Mouse (Mus musculus): ENCODE data around the gene Qser1. TPM values are rescaled to one million over a fixed set of nuclear protein-coding genes. Genes with fewer than 3 reads are reported as not detected.
"Not testable (repeated sequence)": the region's sequence is repeated elsewhere in the genome, so short reads cannot be mapped to it uniquely, and the experiment has no call there.

Qser1 gene
- 17.0 and 21.6 TPM in 2 replicates for polyA plus RNA-seq (2014; fragmentation: Nextera tagmentation; extraction: Ambion mirVana)

DNA sequence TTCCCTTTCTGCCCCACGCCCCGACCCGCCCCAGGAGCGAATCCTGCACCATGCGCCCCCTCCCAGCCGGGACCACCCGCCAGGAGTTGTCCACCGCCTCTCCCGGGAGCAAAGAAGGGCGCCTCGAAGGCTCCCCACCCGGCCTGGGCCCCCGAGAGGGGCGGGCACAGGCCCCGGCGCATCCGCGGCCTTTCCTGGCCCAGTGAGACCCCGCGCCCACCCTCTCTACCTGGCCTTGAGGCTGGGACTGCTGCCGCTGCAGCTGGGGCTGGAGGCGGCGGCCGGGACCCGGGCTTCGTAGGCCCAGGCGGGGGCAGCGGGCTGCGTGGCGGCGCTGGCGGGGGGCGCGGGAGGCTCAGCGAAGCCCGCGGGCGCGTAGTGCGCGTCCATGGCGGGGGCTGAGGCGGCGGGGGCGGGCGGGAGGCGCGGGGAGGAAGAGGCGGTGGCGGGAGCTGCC is at the start of gene Qser1:
Gene Qser1 (minus strand): TSS at position 390 of the 457 bp plus-strand sequence.
- WGBS: 2% methylated on average over 30 of the region's 50 CpGs
- Histone ChIP-seq H3K9me3 (ENCODE audit: control insufficient read depth, low read length) (no peaks in the 10 kb centered on the region), H3K4me2 (replicated peaks; ENCODE audit: low read depth, low read length) (peak within 1 kb of the TSS; percentile 81), H3K4me3 (ENCODE audit: low read length) (peak within 1 kb of the TSS; percentile 79), H3K9ac (ENCODE audit: low read depth, low read length) (peak within 1 kb of the TSS; percentile 98), H3K27me3 (ENCODE audit: control insufficient read depth, insufficient read depth, low read length) (no peaks in the 10 kb centered on the region), H3K36me3 (ENCODE audit: control insufficient read depth, insufficient read depth, low read length) (no peaks in the 10 kb centered on the region), H3K27ac (ENCODE audit: low read depth, low read length) (peak within 1 kb of the TSS; percentile 99), H3K4me1 (ENCODE audit: control insufficient read depth, insufficient read depth, low read length) (peaks cover 9% of the 10 kb centered on the region)
- peak; percentile 71 for ATAC-seq (ENCODE audit: low FRiP score, low TSS enrichment)

- ATAC-seq (ENCODE audit: low FRiP score, low TSS enrichment): no peak
- H3K27ac ChIP-seq (ENCODE audit: low read depth, low read length): no peak overlapping the region
- no peaks in the 10 kb centered on the region for H3K4me1 ChIP-seq (ENCODE audit: control insufficient read depth, insufficient read depth, low read length)
- H3K27me3 ChIP-seq (ENCODE audit: control insufficient read depth, insufficient read depth, low read length): no peaks in the 10 kb centered on the region
- H3K36me3 ChIP-seq (ENCODE audit: control insufficient read depth, insufficient read depth, low read length): no peaks in the 10 kb centered on the region
- no peaks in the 10 kb centered on the region for H3K9me3 ChIP-seq (ENCODE audit: control insufficient read depth, low read length)
- WGBS: 90% methylated on average over 4 of the region's 4 CpGs
- no peak overlapping the region for H3K9ac ChIP-seq (ENCODE audit: low read depth, low read length)
- no peak overlapping the region for H3K4me2 ChIP-seq (replicated peaks; ENCODE audit: low read depth, low read length)
- H3K4me3 ChIP-seq (ENCODE audit: low read length): no peak overlapping the region
These were observed 47.8 kb upstream of the Qser1 start for GRCm38 (mm10) chr2:104864176-104864860.

DNA sequence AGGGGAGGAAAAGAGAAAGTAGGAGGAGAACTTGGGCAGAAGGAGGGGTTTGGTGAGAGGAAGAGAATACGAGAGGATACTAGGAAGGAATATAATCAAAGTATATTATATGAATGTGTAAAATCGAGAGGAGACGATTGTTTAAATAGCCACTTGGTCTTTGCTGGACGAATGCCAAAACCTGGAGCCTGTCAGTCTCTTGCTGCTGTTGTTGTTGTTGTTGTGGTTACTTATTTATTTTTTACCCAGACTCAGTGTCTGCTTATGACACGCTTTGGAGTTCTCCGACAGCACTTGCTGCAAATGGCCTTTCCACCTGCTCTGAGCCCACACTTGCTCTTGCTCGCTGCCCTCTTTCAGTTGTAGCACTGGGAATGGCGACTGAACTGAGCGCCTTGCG is 43.9 kb upstream of the Qser1 start:
- no peaks in the 10 kb centered on the region for H3K27me3 ChIP-seq (ENCODE audit: control insufficient read depth, insufficient read depth, low read length)
- H3K4me1 ChIP-seq (ENCODE audit: control insufficient read depth, insufficient read depth, low read length): no peaks in the 10 kb centered on the region
- no peak overlapping the region for H3K27ac ChIP-seq (ENCODE audit: low read depth, low read length)
- no peak for ATAC-seq (ENCODE audit: low FRiP score, low TSS enrichment)
- WGBS: 88% methylated on average over 10 of the region's 10 CpGs
- H3K4me2 ChIP-seq (replicated peaks; ENCODE audit: low read depth, low read length): no peak overlapping the region
- H3K4me3 ChIP-seq (ENCODE audit: low read length): no peak overlapping the region
- H3K36me3 ChIP-seq (ENCODE audit: control insufficient read depth, insufficient read depth, low read length): no peaks in the 10 kb centered on the region
- H3K9me3 ChIP-seq (ENCODE audit: control insufficient read depth, low read length): no peaks in the 10 kb centered on the region
- H3K9ac ChIP-seq (ENCODE audit: low read depth, low read length): no peak overlapping the region

DNA sequence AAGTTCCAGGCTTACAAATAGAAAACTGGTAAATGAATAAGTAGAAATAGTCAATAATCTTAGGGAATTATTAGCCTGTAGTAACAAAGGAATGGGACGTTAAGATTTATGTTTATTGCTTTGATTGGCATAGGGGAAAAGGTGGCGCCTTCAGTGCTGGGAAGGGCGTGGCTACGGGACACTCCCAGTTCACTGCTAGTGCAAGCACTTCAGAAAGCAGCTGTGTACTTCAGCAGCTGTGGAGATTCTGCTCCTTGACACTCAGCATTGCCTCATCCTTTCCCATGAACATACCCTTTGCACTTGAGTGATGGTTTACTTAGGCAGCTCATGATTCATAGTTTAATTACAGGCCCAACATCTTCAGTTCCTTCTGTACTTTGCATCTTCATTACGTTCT is 42.5 kb upstream of the Qser1 start:
- no peak overlapping the region for H3K9ac ChIP-seq (ENCODE audit: low read depth, low read length)
- no peak for ATAC-seq (ENCODE audit: low FRiP score, low TSS enrichment)
- no peaks in the 10 kb centered on the region for H3K36me3 ChIP-seq (ENCODE audit: control insufficient read depth, insufficient read depth, low read length)
- no peaks in the 10 kb centered on the region for H3K9me3 ChIP-seq (ENCODE audit: control insufficient read depth, low read length)
- 53% methylated on average over 5 of the region's 5 CpGs for WGBS
- no peaks in the 10 kb centered on the region for H3K27me3 ChIP-seq (ENCODE audit: control insufficient read depth, insufficient read depth, low read length)
- no peak overlapping the region for H3K27ac ChIP-seq (ENCODE audit: low read depth, low read length)
- H3K4me3 ChIP-seq (ENCODE audit: low read length): no peak overlapping the region
- H3K4me2 ChIP-seq (replicated peaks; ENCODE audit: low read depth, low read length): no peak overlapping the region
- no peaks in the 10 kb centered on the region for H3K4me1 ChIP-seq (ENCODE audit: control insufficient read depth, insufficient read depth, low read length)

- not testable (repeated sequence) for ATAC-seq (ENCODE audit: low FRiP score, low TSS enrichment); H3K27ac ChIP-seq (ENCODE audit: low read depth, low read length); H3K4me3 ChIP-seq (ENCODE audit: low read length); H3K9ac ChIP-seq (ENCODE audit: low read depth, low read length); H3K36me3 ChIP-seq (ENCODE audit: control insufficient read depth, insufficient read depth, low read length); H3K4me1 ChIP-seq (ENCODE audit: control insufficient read depth, insufficient read depth, low read length); H3K27me3 ChIP-seq (ENCODE audit: control insufficient read depth, insufficient read depth, low read length); H3K9me3 ChIP-seq (ENCODE audit: control insufficient read depth, low read length); H3K4me2 ChIP-seq (replicated peaks; ENCODE audit: low read depth, low read length)
- WGBS: 82% methylated on average over 3 of the region's 3 CpGs
These were observed 41.5 kb upstream of the Qser1 start for GRCm38 (mm10) chr2:104858083-104858482.

DNA sequence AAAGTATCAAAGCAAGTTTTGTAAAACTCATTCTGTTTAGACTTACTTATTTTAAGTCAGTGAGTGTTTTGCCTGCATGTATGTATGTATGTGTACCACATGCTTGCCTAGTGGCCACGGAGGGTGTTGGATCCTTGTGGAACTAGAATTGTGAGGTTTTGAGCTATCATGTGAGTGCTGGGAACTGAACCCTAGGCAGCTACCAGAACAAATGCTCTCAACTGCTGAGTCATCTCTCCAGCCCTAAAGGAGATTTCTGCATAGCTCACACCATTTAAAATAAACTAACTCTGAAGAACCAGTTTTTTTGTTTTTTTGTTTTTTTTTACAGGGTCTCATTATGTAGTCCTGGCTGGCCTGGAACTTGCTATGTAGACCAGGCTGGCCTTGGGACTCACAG is 39.7 kb upstream of the Qser1 start:
- Histone ChIP-seq H3K36me3 (ENCODE audit: control insufficient read depth, insufficient read depth, low read length) (no peaks in the 10 kb centered on the region), H3K9me3 (ENCODE audit: control insufficient read depth, low read length) (no peaks in the 10 kb centered on the region), H3K4me2 (replicated peaks; ENCODE audit: low read depth, low read length) (no peak overlapping the region), H3K27ac (ENCODE audit: low read depth, low read length) (no peak overlapping the region), H3K4me1 (ENCODE audit: control insufficient read depth, insufficient read depth, low read length) (no peaks in the 10 kb centered on the region), H3K27me3 (ENCODE audit: control insufficient read depth, insufficient read depth, low read length) (no peaks in the 10 kb centered on the region), H3K9ac (ENCODE audit: low read depth, low read length) (no peak overlapping the region), H3K4me3 (ENCODE audit: low read length) (no peak overlapping the region)
- no peak for ATAC-seq (ENCODE audit: low FRiP score, low TSS enrichment)
- 59% methylated on average over 1 of the region's 1 CpGs for WGBS

GRCm38 (mm10) chr2:104855732-104856131 is 39.2 kb upstream of the Qser1 start:
- H3K4me1 ChIP-seq (ENCODE audit: control insufficient read depth, insufficient read depth, low read length): no peaks in the 10 kb centered on the region
- 25% methylated on average over 3 of the region's 3 CpGs for WGBS
- no peak overlapping the region for H3K27ac ChIP-seq (ENCODE audit: low read depth, low read length)
- H3K36me3 ChIP-seq (ENCODE audit: control insufficient read depth, insufficient read depth, low read length): no peaks in the 10 kb centered on the region
- H3K4me3 ChIP-seq (ENCODE audit: low read length): no peak overlapping the region
- ATAC-seq (ENCODE audit: low FRiP score, low TSS enrichment): no peak
- H3K9me3 ChIP-seq (ENCODE audit: control insufficient read depth, low read length): no peaks in the 10 kb centered on the region
- no peaks in the 10 kb centered on the region for H3K27me3 ChIP-seq (ENCODE audit: control insufficient read depth, insufficient read depth, low read length)
- H3K9ac ChIP-seq (ENCODE audit: low read depth, low read length): no peak overlapping the region
- no peak overlapping the region for H3K4me2 ChIP-seq (replicated peaks; ENCODE audit: low read depth, low read length)

DNA sequence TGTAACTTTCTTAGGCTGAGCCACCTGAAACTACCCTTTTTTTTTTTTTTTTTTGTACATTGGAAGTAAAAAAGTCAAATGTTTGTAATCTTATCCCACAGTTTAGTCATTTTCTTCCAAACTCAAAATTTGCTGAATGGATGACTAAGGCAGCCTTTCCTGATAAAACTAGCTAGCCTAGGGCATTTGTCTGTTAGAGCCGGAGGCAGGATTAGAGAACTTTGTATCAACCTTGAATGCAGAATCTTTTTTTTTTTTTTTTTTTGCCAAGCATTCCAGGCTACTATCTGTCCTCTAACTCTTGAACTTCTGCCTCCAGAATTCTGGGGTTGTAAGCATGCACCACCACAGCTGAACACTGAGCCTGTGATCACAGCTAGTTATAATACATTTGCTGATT is 38.3 kb upstream of the Qser1 start:
- Histone ChIP-seq H3K36me3 (ENCODE audit: control insufficient read depth, insufficient read depth, low read length) (no peaks in the 10 kb centered on the region), H3K4me1 (ENCODE audit: control insufficient read depth, insufficient read depth, low read length) (no peaks in the 10 kb centered on the region), H3K27ac (ENCODE audit: low read depth, low read length) (no peak overlapping the region), H3K9me3 (ENCODE audit: control insufficient read depth, low read length) (no peaks in the 10 kb centered on the region), H3K4me3 (ENCODE audit: low read length) (no peak overlapping the region), H3K27me3 (ENCODE audit: control insufficient read depth, insufficient read depth, low read length) (no peaks in the 10 kb centered on the region), H3K4me2 (replicated peaks; ENCODE audit: low read depth, low read length) (no peak overlapping the region), H3K9ac (ENCODE audit: low read depth, low read length) (no peak overlapping the region)
- no peak for ATAC-seq (ENCODE audit: low FRiP score, low TSS enrichment)
- WGBS: 94% methylated on average over 1 of the region's 1 CpGs

DNA sequence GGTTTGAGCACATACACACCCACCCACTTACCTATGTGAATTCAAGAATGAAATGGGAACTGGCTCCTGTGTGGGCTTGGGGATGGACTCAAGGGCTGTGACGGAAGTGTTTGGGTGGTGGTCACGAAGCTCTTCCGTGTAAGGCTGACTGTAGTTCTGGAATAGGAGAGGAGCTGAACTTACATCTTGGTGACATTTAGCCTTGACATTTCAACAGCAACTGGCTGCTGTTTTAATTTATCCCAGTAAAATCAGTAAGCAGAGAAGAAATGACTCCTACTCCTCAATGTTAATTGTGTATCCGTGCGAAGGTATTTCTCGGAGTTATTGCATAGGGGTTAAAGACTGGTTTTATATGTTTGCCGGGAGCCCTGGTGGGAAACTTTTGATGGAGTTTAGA is 36.0 kb upstream of the Qser1 start:
- Histone ChIP-seq H3K36me3 (ENCODE audit: control insufficient read depth, insufficient read depth, low read length) (no peaks in the 10 kb centered on the region), H3K4me2 (replicated peaks; ENCODE audit: low read depth, low read length) (no peak overlapping the region), H3K4me3 (ENCODE audit: low read length) (no peak overlapping the region), H3K9me3 (ENCODE audit: control insufficient read depth, low read length) (no peaks in the 10 kb centered on the region), H3K9ac (ENCODE audit: low read depth, low read length) (no peak overlapping the region), H3K4me1 (ENCODE audit: control insufficient read depth, insufficient read depth, low read length) (no peaks in the 10 kb centered on the region), H3K27me3 (ENCODE audit: control insufficient read depth, insufficient read depth, low read length) (peaks cover 4% of the 10 kb centered on the region; the same call in 1 of the 2 replicates), H3K27ac (ENCODE audit: low read depth, low read length) (no peak overlapping the region)
- WGBS: 93% methylated on average over 7 of the region's 7 CpGs
- ATAC-seq (ENCODE audit: low FRiP score, low TSS enrichment): no peak
